Mouse (Mus musculus): ENCODE measurements around the gene Pnp.
A peak's percentile ranks its signal among the peaks of the same experiment; 100 is the strongest.
"Not testable (repeated sequence)": the region's sequence is repeated elsewhere in the genome, so short reads cannot be mapped to it uniquely, and the experiment has no call there.

The Pnp gene

GRCm38 (mm10) chr14:50975001-50975400 is 44.1 kb downstream of the Pnp start:
- no peak for DNase-seq (ENCODE audit: low spot score)

- DNase-seq (ENCODE audit: low spot score) = no peak
Measured at GRCm38 (mm10) chr14:50976674-50977073, 45.8 kb downstream of the Pnp start.

- not testable (repeated sequence) for DNase-seq (ENCODE audit: low spot score)
Measured at GRCm38 (mm10) chr14:50978451-50978850, 47.6 kb downstream of the Pnp start.

- DNase-seq (ENCODE audit: low spot score) = no peak
Measured at GRCm38 (mm10) chr14:50979631-50980030, 48.7 kb downstream of the Pnp start.

- DNase-seq (ENCODE audit: low spot score) = no peak
Measured at GRCm38 (mm10) chr14:50981207-50981606, 50.3 kb downstream of the Pnp start.

- no peak for DNase-seq (ENCODE audit: low spot score)
Measured at GRCm38 (mm10) chr14:50981837-50982236, 51.0 kb downstream of the Pnp start.

GRCm38 (mm10) chr14:50987668-50988067 is 56.8 kb downstream of the Pnp start:
- DNase-seq (ENCODE audit: low spot score) = no peak

- DNase-seq (ENCODE audit: low spot score) = no peak
Measured at GRCm38 (mm10) chr14:50991037-50991436, 60.2 kb downstream of the Pnp start.

GRCm38 (mm10) chr14:50997088-50997487 is 66.2 kb downstream of the Pnp start:
- no peak for DNase-seq (ENCODE audit: low spot score)

- no peak for DNase-seq (ENCODE audit: low spot score)
Measured at GRCm38 (mm10) chr14:50997999-50998666, 67.3 kb downstream of the Pnp start.

- no peak for DNase-seq (ENCODE audit: low spot score)
Measured at GRCm38 (mm10) chr14:51007152-51007801, 76.4 kb downstream of the Pnp start, which contains the start of gene Rnase10. Gene Rnase10, plus strand, starts transcription at chr14:51007751.

GRCm38 (mm10) chr14:51007914-51008713 is 77.2 kb downstream of the Pnp start:
- peak; percentile 22 for DNase-seq (ENCODE audit: low spot score)

GRCm38 (mm10) chr14:51008781-51009180 is 77.9 kb downstream of the Pnp start:
- no peak for DNase-seq (ENCODE audit: low spot score)

- DNase-seq (ENCODE audit: low spot score) = no peak
Measured at GRCm38 (mm10) chr14:51009572-51009971, 78.7 kb downstream of the Pnp start.

GRCm38 (mm10) chr14:51014724-51015123 is 83.8 kb downstream of the Pnp start:
- DNase-seq (ENCODE audit: low spot score) = not testable (repeated sequence)

All from ovary, postnatal 36 days (tissue).